Mouse (Mus musculus) hindbrain, embryonic 13.5 days (tissue): ENCODE measurements around the gene BC024063. TPM values are rescaled to one million over a fixed set of nuclear protein-coding genes. Genes with fewer than 3 reads are reported as not detected.
"Not testable (repeated sequence)": the region's sequence is repeated elsewhere in the genome, so short reads cannot be mapped to it uniquely, and the experiment has no call there.

Experiments
- ATAC-seq: fragments of 200-750 bp; cut with Nextera tagmentation; 2 replicates; pipeline ENCODE4 v1.8.0; 2017; ENCODE audit warnings: moderate TSS enrichment; ENCODE audit not compliant: low FRiP score
- H3K27ac ChIP-seq: fragments of 300-500 bp; sonication (generic); 2 replicates; pipeline ENCODE4 v1.5.1; 2015; ENCODE audit warnings: inconsistent platforms, mild to moderate bottlenecking, moderate library complexity
- H3K27me3 ChIP-seq: fragments of 300-500 bp; sonication (generic); 2 replicates; pipeline ENCODE4 v1.6.1; 2015; ENCODE audit warnings: mild to moderate bottlenecking, inconsistent platforms
- H3K36me3 ChIP-seq: fragments of 300-500 bp; sonication (generic); 2 replicates; pipeline ENCODE4 v1.6.1; 2015; ENCODE audit warnings: mild to moderate bottlenecking, inconsistent platforms
- H3K4me1 ChIP-seq: fragments of 300-500 bp; sonication (generic); replicated peaks from 2 replicates; pipeline ENCODE4 v1.6.1; 2015; ENCODE audit warnings: inconsistent platforms
- H3K4me2 ChIP-seq: fragments of 300-500 bp; sonication (generic); 2 replicates; pipeline ENCODE4 v1.6.1; 2015; ENCODE audit warnings: inconsistent platforms, mild to moderate bottlenecking, moderate library complexity
- H3K4me3 ChIP-seq: fragments of 300-500 bp; sonication (generic); 2 replicates; pipeline ENCODE4 v1.5.1; 2015; ENCODE audit warnings: mild to moderate bottlenecking, inconsistent platforms
- H3K9ac ChIP-seq: fragments of 300-500 bp; sonication (generic); 2 replicates; pipeline ENCODE4 v1.6.1; 2015; ENCODE audit warnings: mild to moderate bottlenecking, inconsistent platforms
- H3K9me3 ChIP-seq: fragments of 300-500 bp; sonication (generic); 2 replicates; pipeline ENCODE4 v1.6.1; 2016; ENCODE audit warnings: inconsistent platforms
- WGBS: fragments of 180-500 bp; shearing (Covaris S2); methylation state at CpG from one replicate; pipeline ENCODE4 v1.1.7; 2015; 5-methylcytosine and 5-hydroxymethylcytosine counted together
- polyA plus RNA-seq: library from polyadenylated mRNA; unstranded; fragments of >200 nt; fragmentation: Nextera tagmentation; extraction: Ambion mirVana; gene quantifications from 2 replicates; pipeline ENCODE4 v1.2.1, GENCODE M21; 2015

Gene BC024063
- polyA plus RNA-seq, result 7.1 and 7.6 TPM in 2 replicates

DNA sequence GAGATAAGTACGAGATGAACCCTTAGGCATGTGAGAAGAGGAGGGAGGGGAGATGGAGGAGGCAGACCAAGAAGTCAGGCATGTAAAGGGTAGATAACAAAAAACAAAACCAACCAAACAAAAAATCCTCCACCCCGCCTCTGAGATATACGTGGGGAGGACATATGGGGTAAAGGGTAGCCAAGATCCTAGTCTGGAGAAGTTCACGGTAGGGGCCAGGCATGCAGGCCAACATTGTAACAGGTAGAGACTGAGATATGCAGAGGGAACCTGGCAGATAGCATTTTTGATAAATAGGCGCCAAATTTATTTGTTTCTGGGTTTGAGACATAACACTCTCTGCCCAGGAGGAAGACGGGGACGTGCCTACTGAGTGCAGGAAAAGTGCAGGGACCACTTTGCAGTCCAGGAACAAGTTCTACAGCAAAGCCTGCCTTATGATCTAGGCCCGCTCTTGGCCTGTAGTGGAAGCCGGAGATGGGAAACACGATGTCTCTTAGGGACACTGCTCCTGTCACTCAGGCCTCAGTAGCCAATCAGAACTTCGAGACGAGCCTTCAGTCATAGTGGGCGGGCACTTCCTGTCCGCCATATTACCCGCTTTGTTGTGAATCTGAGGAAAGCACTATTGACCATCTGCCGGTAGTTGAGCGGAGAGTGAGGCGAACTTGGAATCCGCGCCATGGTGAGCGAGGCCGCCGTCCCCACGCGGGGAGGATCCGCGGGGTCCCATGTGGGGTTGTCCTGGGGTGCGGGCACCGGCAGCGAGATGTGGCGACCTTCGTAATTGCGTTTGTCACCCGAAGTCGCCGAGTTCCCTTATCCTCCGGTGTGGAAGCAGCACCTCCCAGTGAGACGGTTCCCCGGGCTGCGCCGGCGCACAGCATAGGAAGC is at the start of gene BC024063:
Gene BC024063 (plus strand): TSS at position 626 of the 894 bp plus-strand sequence.
- Histone ChIP-seq H3K4me3 (peak within 1 kb of the TSS; percentile 45), H3K4me2 (peak within 1 kb of the TSS; percentile 52), H3K9me3 (peaks cover 12% of the 10 kb centered on the region), H3K9ac (peak within 1 kb of the TSS; percentile 75), H3K36me3 (peaks cover 13% of the 10 kb centered on the region), H3K27ac (peak within 1 kb of the TSS; percentile 91)
- 18% methylated on average over 42 of the region's 42 CpGs for WGBS
- not testable (repeated sequence) for H3K27me3 ChIP-seq, H3K4me1 ChIP-seq
- ATAC-seq, result peak; percentile 99

DNA sequence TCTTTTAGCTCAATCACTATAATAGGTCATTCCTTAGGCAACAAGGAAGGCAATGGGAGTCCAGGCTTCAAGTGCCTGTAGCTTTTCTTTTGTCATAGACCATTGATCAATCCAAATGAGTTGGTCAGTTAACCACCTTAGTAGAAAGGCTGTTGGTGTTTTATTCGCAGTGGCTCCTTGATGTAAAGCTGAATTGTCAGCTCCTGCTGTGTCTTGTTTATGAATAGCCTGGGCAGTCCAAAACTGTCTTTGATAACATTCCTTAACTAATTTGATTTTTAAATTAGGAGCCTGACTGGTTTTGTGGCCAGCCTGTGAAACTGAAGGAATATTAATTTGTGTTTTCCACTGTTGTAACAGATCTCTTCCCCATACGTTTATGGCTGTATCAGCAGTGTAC is 41.0 kb upstream of the BC024063 start:
- ATAC-seq, result no peak
- 72% methylated on average over 2 of the region's 2 CpGs for WGBS
- H3K4me3 ChIP-seq, result no peak overlapping the region
- no peak overlapping the region for H3K27ac ChIP-seq
- H3K4me1 ChIP-seq, result peaks cover under 1% of the 10 kb centered on the region
- no peaks in the 10 kb centered on the region for H3K36me3 ChIP-seq
- H3K9me3 ChIP-seq, result peaks cover 3% of the 10 kb centered on the region
- H3K4me2 ChIP-seq, result no peak overlapping the region
- H3K9ac ChIP-seq, result no peak overlapping the region
- H3K27me3 ChIP-seq, result no peaks in the 10 kb centered on the region

GRCm38 (mm10) chr10:82046603-82047002 is 36.5 kb upstream of the BC024063 start:
- Histone ChIP-seq H3K27me3 (no peaks in the 10 kb centered on the region), H3K4me2 (no peak overlapping the region), H3K4me3 (no peak overlapping the region), H3K27ac (no peak overlapping the region), H3K4me1 (peaks cover 10% of the 10 kb centered on the region), H3K36me3 (peaks cover 12% of the 10 kb centered on the region), H3K9me3 (peaks cover 28% of the 10 kb centered on the region), H3K9ac (no peak overlapping the region)
- ATAC-seq, result no peak
- 85% methylated on average over 3 of the region's 3 CpGs for whole genome bisulfite sequencing

- H3K27me3 ChIP-seq, result no peaks in the 10 kb centered on the region
- H3K9me3 ChIP-seq, result peaks cover 40% of the 10 kb centered on the region
- 11% methylated on average over 35 of the region's 35 CpGs for WGBS
- peak within 1 kb of the TSS; percentile 85 for H3K9ac ChIP-seq
- ATAC-seq, result peak; percentile 100
- peak within 1 kb of the TSS; percentile 62 for H3K4me2 ChIP-seq
- peak within 1 kb of the TSS; percentile 98 for H3K27ac ChIP-seq
- peak within 1 kb of the TSS; percentile 66 for H3K4me3 ChIP-seq
- H3K4me1 ChIP-seq, result peaks cover 10% of the 10 kb centered on the region
- peaks cover 24% of the 10 kb centered on the region for H3K36me3 ChIP-seq
These were observed 35.3 kb upstream of the BC024063 start, which contains the start of gene Zfp873 for GRCm38 (mm10) chr10:82047597-82048459. TSS of gene Zfp873 (plus strand) at chr10:82048123.

- peak overlapping the region; percentile 98 for H3K27ac ChIP-seq
- peak; percentile 43; the same call in 1 of the 2 replicates for ATAC-seq
- H3K4me3 ChIP-seq, result peak overlapping the region; percentile 66
- peak overlapping the region; percentile 85 for H3K9ac ChIP-seq
- H3K36me3 ChIP-seq, result peaks cover 28% of the 10 kb centered on the region
- H3K9me3 ChIP-seq, result peaks cover 43% of the 10 kb centered on the region
- peak overlapping the region; percentile 62 for H3K4me2 ChIP-seq
- 31% methylated on average over 10 of the region's 10 CpGs for WGBS
- not testable (repeated sequence) for H3K27me3 ChIP-seq
- peaks cover 10% of the 10 kb centered on the region for H3K4me1 ChIP-seq
These were observed 34.7 kb upstream of the BC024063 start for GRCm38 (mm10) chr10:82048460-82048804.

DNA sequence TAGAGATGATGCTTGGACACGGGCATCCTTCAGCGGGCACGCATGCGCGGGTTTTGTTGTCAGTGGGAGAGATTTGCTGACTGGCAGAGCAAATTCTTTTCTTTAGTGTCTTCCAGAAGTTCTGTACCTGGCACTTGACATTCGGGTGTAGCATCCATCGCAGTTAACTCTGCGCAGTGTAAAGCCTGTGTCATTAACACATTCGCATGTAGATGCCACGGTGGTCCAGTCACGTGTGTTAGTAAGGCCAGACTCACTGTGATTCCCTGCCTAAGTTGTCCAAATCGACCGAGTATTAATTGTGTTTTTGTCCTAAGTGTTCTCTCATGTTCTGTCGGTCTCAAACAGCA is 444 bp downstream of the BC024063 start:
- Histone ChIP-seq H3K4me3 (peak overlapping the region; percentile 45), H3K27ac (peak overlapping the region; percentile 91), H3K9me3 (peaks cover 12% of the 10 kb centered on the region), H3K4me2 (peak overlapping the region; percentile 52), H3K36me3 (peaks cover 13% of the 10 kb centered on the region), H3K9ac (peak overlapping the region; percentile 75)
- 26% methylated on average over 14 of the region's 14 CpGs for WGBS
- H3K27me3 ChIP-seq, H3K4me1 ChIP-seq, ATAC-seq: not testable (repeated sequence)

- H3K4me3 ChIP-seq, result no peak overlapping the region
- WGBS, result 78% methylated on average over 3 of the region's 3 CpGs
- no peak overlapping the region for H3K4me2 ChIP-seq
- H3K4me1 ChIP-seq, result no peaks in the 10 kb centered on the region
- no peaks in the 10 kb centered on the region for H3K27me3 ChIP-seq
- H3K9me3 ChIP-seq, result peaks cover 56% of the 10 kb centered on the region
- ATAC-seq, result no peak
- no peak overlapping the region for H3K27ac ChIP-seq
- no peak overlapping the region for H3K9ac ChIP-seq
- peaks cover 15% of the 10 kb centered on the region for H3K36me3 ChIP-seq
These were observed 34.1 kb downstream of the BC024063 start for GRCm38 (mm10) chr10:82117206-82117605.

DNA sequence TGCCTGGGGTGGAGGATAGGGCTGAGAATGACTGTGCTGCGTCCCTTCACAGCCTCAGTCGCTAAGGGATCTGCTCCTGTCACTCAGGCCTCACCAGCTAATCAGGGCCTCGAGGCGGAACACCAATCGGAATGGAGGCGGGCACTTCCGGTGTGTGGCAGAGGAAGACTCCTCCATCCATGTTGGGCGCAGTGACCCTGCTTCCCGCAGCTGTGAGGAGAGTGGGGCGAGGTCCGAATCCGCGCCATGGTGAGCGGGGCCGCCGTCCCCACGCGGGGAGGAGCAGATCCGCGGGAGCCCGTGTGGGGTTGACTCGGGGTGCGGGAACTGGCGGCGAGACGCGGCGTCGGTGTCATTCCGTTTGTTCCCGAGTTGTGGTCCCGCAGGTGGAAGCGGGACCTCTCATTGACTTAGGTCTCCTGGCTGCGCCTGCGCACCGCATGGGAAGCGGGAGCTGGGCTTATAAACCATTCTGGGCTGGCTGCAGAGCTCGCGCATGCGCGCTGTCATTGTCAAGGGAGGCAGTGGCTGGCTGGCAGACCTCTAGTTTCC is 44.8 kb downstream of the BC024063 start, which contains the start of gene AU041133:
Gene AU041133 (plus strand): TSS at position 164 of the 552 bp plus-strand sequence.
- 3% methylated on average over 41 of the region's 41 CpGs for WGBS
- H3K9me3 ChIP-seq, result peaks cover 50% of the 10 kb centered on the region
- ATAC-seq, result peak; percentile 100

GRCm38 (mm10) chr10:82145282-82145681 is 62.1 kb downstream of the BC024063 start:
- Histone ChIP-seq H3K4me1 (no peaks in the 10 kb centered on the region), H3K27me3 (no peaks in the 10 kb centered on the region), H3K4me2 (no peak overlapping the region), H3K9ac (no peak overlapping the region), H3K9me3 (peaks cover 57% of the 10 kb centered on the region), H3K36me3 (peaks cover 73% of the 10 kb centered on the region), H3K27ac (no peak overlapping the region), H3K4me3 (no peak overlapping the region)
- WGBS, result 100% methylated on average over 1 of the region's 1 CpGs
- no peak for ATAC-seq

More for the DNA sequence above, 44.8 kb downstream of the BC024063 start, which contains the start of gene AU041133:
- Histone ChIP-seq H3K4me1 (peaks cover 5% of the 10 kb centered on the region; the same call in 1 of the 2 replicates), H3K9ac (peak within 1 kb of the TSS; percentile 82), H3K4me3 (peak within 1 kb of the TSS; percentile 69), H3K27ac (peak within 1 kb of the TSS; percentile 93), H3K27me3 (no peaks in the 10 kb centered on the region), H3K36me3 (peaks cover 29% of the 10 kb centered on the region), H3K4me2 (peak within 1 kb of the TSS; percentile 51)

DNA sequence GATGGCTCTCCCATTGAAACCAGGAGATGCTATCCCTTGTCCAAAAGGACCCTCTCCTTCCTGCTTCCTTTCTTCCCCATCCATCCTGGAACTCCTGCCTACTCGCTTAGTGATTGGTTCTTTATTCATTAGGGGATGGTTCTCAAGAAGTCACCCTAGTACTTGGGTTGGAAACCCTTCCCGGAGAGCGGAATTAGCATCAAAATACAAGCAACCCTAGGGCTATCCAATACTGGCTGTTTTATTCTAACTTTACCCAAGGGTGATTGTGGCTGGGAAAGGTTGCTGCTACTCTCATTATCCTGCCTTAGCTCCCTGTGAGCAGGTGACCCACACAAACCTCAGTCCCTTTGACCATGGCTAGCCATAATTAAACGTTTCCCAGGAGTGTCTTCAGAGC is 64.4 kb downstream of the BC024063 start:
- no peak overlapping the region for H3K9ac ChIP-seq
- ATAC-seq, result no peak
- 83% methylated on average over 4 of the region's 4 CpGs for WGBS

More for the DNA sequence above, 64.4 kb downstream of the BC024063 start:
- no peaks in the 10 kb centered on the region for H3K27me3 ChIP-seq
- peaks cover 80% of the 10 kb centered on the region for H3K36me3 ChIP-seq
- H3K4me3 ChIP-seq, result no peak overlapping the region
- peaks cover 72% of the 10 kb centered on the region for H3K9me3 ChIP-seq
- no peak overlapping the region for H3K4me2 ChIP-seq
- H3K4me1 ChIP-seq, result no peaks in the 10 kb centered on the region
- H3K27ac ChIP-seq, result no peak overlapping the region
